In genomic region chr5:106574560-106574946, GRCm38 (mm10) we compare ENCODE assay signal across 8 mouse cellular contexts. TPM values are rescaled to one million over a fixed set of nuclear protein-coding genes. Genes with fewer than 3 reads are reported as not detected.
DNase-seq lines count a peak whose midpoint lies in the region; ATAC-seq and TF ChIP-seq lines count a peak whose summit lies in the region.

No protein-coding gene starts in this region.

- DNase-seq in adipocyte (ENCODE audit: low spot score): peak; percentile 70
- DNase-seq in gastrocnemius, adult 2 months: peak; percentile 88
- DNase-seq in left cerebral cortex, adult 18-20 months (ENCODE audit: low spot score in 2 of 2): peak; percentile 88
- peak; percentile 74 for DNase-seq in lung, postnatal 36 days
- DNase-seq in retina, postnatal 1 day: peak; percentile 87
- peak; percentile 76 to 80 for DNase-seq in thymus, postnatal 36 days

- H3K36me3 ChIP-seq in hindbrain, embryonic 16.5 days (ENCODE audit: control insufficient read depth, insufficient read depth, low read length): no peaks in the 10 kb centered on the region

- H3K4me3 ChIP-seq in cortical plate, adult 2 months (ENCODE audit: insufficient read depth, low read length): peak overlapping the region; percentile 43
- H3K4me3 ChIP-seq in gastrocnemius, adult 2 months: peak overlapping the region; percentile 88
- H3K4me3 ChIP-seq in hindbrain, embryonic 16.5 days (ENCODE audit: low read length): peak overlapping the region; percentile 64

- peak; percentile 93 for ATAC-seq in hindbrain, embryonic 16.5 days

- no peak overlapping the region for H3K27ac ChIP-seq in cortical plate, adult 2 months (ENCODE audit: insufficient read depth, low read length)
- H3K27ac ChIP-seq in gastrocnemius, adult 2 months: peak overlapping the region; percentile 38
- H3K27ac ChIP-seq in hindbrain, embryonic 16.5 days (ENCODE audit: low read depth, low read length): no peak overlapping the region

- intact Hi-C loops in gastrocnemius, adult 2 months (cut with DNase I): no loop called here

- no peaks in the 10 kb centered on the region for H3K9me3 ChIP-seq in hindbrain, embryonic 16.5 days (ENCODE audit: control insufficient read depth, low read length)

- TF ChIP-seq CTCF in cortical plate, adult 2 months (IDR thresholded peaks at IDR 0.05; ENCODE audit: extremely low read depth, insufficient read depth, low read length): 0 out of 2 replicates have a peak, but pooled peaks have one; percentile 28
- peak; percentile 75 for TF ChIP-seq CTCF in gastrocnemius, adult 2 months (IDR thresholded peaks at IDR 0.05)

- H3K4me1 ChIP-seq in cortical plate, adult 2 months (ENCODE audit: control insufficient read depth, insufficient read depth, low read length): no peaks in the 10 kb centered on the region
- peaks cover 7% of the 10 kb centered on the region for H3K4me1 ChIP-seq in hindbrain, embryonic 16.5 days (ENCODE audit: control insufficient read depth, insufficient read depth, low read depth, low read length)

- under 1% methylated on average over 32 of the region's 45 CpGs for WGBS in hindbrain, embryonic 16.5 days

- peak overlapping the region; percentile 98 for H3K4me2 ChIP-seq in hindbrain, embryonic 16.5 days (ENCODE audit: low read length)

- peaks cover 18% of the 10 kb centered on the region for H3K27me3 ChIP-seq in hindbrain, embryonic 16.5 days (replicated peaks; ENCODE audit: control insufficient read depth, insufficient read depth, low read length)

- peak; percentile 51; the same call in 1 of the 2 replicates for TF ChIP-seq POLR2A in cortical plate, adult 2 months (IDR thresholded peaks at IDR 0.05; ENCODE audit: extremely low read depth, insufficient read depth, low read length)

- peak overlapping the region; percentile 78 for H3K9ac ChIP-seq in hindbrain, embryonic 16.5 days (ENCODE audit: low read depth, low read length)

RNA-seq across cellular contexts. Expression of gene Gm17304, which starts 34.3 kb away (rescaled TPM):
- polyA plus RNA-seq in cortical plate, adult 2 months (2012; rRNA removed): not detected in 2 replicates
- not detected for total RNA-seq in gastrocnemius, adult 2 months (2021)
- polyA plus RNA-seq in hindbrain, embryonic 16.5 days (2015; fragmentation: Nextera tagmentation; extraction: Ambion mirVana): not detected in 2 replicates
- not detected for total RNA-seq in left cerebral cortex, adult 18-20 months (2021)
